Mouse (Mus musculus): ENCODE results near the gene 1700069L16Rik.

Gene 1700069L16Rik

DNA sequence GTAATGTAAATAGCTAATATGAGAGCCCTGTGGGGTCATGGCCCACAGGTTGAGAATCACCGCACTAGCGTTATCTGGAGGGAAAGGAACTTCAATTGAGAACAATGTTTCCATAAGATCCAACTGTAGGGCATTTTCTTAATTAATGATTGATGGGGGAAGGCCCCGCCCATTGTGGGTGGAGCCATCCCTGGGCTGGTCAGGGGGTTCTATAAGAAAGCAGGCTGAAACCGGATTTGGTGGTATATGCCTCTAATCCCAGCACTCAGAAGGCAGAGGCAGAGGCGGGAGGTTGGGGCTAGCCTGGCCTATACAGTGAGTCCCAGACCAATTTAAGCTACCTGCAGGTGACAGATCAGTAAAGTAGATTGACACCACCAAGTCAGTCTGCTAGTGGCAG lies 9.8 kb upstream of the 1700069L16Rik start:
- no peak for DNase-seq (ENCODE audit: low read depth)

DNA sequence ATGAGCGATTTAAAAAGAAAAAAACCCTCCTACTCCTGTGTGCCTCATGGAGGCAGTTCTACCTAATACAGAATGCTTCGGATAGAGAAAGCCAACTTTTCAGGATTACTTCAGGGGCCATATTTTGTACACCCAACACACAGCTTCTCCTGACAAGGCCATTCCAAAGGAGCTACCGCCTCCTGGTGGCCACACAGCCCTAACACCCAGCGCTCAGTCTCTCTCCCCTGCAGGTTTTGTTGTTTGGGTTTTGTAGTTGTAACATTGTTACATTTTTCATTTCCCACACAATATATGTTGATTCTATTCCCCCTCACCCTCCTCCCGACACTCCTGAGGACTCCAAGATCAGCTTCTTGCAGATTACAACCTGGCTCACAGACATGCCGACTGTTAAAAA lies 7.6 kb upstream of the 1700069L16Rik start:
- DNase-seq (ENCODE audit: low read depth): no peak

DNA sequence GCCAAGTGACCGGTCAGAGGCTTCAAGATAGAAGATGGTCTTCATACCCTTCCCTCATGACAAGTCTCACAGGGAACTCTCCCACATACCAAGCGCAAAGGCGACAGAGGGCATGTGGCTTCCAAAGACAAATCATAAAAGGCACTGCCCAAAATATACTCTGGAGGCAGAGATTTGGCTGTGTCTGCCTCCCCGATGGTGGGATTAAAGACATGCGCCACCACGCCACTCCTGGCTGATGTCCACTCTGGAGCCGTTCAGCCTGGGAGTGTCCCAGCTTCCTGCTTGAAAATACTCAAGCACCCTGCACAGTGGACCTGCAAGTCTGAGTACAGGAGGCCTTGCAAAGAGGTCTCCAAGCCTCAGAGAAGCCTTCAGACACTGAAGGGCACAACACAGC lies 6.6 kb upstream of the 1700069L16Rik start:
- no peak for DNase-seq (ENCODE audit: low read depth)

DNA sequence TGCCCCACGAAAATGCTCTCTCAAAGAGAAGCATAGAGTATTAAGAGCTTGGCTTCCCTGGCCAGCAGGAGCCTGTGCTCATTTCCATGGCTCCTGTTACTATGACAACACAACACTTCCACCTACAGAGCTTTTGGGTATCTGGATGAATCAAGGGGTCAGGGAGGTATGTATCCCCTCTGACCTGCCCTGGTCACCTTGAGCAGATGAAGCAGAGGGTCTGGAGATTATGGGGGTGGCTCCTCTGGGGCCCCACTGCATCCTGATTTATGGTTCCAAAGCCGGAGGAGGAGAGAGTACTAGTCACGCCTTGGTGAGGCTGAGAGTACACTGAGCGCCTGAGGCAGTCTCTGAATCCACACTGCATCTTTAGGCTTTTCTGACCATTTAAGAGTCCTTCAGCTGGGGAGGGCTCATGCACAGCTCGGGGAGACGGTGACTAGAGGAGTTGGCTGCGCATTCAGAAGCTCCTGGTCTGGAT lies 6.1 kb upstream of the 1700069L16Rik start:
- DNase-seq (ENCODE audit: low read depth): no peak

DNA sequence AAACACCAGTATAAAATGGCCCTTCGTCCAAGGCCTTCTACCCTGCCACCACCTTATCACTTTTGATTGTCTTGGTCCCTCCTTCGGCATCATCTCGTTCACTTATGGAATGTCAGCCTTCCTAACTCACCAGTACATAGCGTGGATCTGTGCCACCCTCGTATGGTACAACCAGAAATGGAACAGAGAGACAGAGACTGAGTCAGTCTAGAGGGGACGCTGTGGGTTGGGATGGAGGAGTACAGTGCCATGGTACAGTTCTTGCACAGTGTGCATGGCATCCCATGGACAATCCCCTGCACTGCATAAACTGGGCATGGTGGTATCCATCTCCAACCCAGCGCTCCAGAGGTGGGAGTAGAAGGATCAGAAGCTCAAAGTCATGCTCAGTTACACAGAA lies 4.1 kb upstream of the 1700069L16Rik start:
- no peak for DNase-seq (ENCODE audit: low read depth)

DNA sequence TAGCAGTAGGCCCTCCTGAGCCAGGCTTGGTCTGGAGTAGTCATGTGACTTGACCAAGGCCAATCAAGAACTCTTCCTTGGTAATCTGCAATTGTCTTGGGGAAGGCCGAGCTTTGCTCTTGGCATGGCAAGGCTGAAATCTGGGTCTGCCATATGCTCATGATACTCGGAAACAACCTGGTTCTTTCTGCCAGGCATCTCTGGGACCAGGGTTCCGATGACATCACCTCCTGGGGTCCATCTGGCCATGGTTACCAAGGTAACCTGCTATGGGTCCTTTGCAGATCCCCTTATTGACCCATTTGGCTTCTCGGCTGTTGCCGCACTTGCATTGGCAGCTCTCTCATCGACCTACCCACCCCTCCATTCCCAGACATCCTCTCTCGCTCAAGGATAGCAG lies 3.4 kb upstream of the 1700069L16Rik start:
- DNase-seq (ENCODE audit: low read depth): no peak

DNA sequence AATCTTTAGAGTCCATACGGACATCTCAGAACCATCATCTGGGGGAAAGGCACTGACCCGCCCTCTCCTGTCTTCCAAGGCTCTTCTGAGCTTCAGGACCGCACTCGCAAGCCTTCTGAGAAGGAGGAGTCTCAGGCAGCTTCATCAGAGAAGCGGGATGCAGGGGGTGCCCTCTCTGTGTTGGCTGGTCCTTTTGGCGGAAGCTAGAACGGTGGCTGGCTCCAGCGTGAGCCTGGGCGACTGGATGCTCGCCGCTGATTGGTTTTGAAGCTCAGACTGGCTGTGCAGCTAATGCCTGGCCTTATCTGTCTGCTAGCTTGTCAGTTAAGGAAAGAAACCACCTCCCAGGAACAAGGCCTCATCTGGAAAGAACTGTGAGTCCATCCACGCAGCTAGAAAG lies 2.7 kb upstream of the 1700069L16Rik start:
- DNase-seq (ENCODE audit: low read depth): no peak

DNA sequence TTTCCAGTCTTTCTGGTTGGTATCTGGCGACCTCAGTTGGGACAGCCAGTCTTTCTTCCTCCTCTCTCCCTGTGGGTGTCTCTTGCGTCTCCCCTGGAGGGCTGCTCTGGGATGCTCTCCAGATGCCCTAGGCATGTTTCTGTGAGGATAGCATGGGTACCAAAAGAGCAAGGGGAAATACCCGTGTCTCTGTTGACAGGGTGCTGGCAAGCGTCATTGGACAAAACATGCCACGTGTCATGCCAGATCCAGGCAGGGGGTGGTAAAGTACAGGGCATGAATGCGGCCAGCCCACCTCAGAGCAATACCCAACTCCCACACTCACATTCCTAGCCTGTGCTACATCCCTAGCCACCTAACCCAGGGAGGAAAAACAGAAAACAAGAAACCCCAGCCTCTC lies 2.0 kb upstream of the 1700069L16Rik start:
- DNase-seq (ENCODE audit: low read depth): no peak

DNA sequence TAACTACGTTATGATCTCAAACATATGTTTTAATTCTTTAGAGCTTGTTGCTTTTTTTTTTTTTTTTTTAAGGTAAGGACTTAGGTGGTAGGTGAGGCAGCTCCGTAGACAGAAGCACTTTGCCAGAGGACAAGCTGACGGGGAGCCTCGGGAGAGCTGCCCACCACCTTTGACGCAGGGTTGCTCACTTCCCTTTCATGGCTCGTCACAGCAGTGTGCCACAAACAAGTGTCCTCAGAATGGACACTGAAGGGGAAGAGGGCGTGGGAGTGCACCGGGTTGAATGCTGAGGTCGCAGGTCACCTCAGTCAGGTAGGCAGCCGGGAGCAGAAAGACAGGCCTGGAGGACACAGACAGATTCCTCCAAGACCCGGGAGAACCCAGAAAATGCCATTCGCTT lies 845 bp upstream of the 1700069L16Rik start:
- DNase-seq (ENCODE audit: low read depth): no peak

DNA sequence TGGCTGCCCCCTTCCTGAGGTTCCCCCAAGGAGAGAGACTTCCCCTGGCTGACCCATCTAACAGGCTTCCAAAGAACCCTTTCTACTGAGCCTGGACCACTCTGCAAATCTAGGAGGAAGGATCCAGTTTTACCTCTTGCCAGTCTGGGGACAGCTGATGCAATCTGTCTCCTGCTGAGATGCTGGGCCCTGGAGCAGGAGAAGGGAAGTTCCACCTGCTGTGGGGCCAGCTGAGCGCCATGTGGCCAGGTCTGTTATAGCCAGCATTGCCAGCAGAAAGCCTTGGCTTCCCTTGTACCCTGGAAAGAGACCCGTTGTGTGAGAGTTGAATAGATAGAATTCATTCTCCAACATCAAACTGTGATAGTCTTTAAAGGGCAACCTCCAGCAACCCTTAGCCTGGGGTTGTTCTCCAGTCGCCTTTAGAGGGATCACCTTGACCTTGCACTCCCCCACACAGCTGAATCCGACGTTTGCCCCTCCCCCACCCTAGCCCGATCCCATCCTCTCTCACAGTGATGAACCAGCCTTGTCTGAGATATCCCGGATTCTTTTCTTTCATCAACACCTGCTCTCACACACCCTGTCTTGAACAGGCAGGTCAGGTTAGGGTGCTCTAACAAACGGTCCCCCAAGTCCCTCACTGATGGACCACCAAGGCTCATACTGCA lies 870 bp downstream of the 1700069L16Rik start:
- no peak for DNase-seq (ENCODE audit: low read depth)

DNA sequence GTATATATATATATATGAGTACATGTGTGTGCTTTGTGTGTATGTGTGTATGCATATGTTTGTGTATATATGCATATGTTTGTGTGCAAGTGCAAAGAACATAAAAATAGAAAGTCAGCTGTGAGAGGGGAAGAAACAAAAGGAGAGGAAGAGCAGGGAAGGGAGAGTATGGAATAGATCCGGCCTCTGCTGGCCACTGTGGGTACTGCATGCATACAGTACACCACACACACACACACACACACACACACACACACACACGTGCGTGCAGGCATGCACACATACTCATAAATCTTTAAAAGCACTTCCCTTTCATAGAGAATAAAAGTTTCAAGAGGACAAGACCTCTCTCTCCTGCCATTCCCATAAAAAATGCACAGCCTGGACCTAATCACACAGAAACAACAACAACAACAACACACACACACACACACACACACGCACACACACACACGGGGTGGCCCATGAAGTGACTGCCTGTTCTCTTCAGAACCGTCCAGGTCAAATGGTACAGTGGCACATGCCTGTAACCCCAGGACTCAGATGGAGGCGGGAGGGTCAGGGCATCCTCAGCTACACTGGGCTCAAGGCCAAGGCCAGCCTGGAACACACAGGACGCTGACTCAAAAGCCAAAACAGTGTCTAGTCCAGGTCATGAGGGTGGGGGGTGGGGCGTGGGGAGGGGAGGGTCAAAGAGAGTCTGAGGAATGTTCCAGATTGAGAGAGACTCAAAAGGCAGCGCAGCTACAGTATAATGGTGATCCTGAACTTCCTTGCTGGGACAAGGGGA lies 2.2 kb downstream of the 1700069L16Rik start:
- DNase-seq (ENCODE audit: low read depth): no peak

DNA sequence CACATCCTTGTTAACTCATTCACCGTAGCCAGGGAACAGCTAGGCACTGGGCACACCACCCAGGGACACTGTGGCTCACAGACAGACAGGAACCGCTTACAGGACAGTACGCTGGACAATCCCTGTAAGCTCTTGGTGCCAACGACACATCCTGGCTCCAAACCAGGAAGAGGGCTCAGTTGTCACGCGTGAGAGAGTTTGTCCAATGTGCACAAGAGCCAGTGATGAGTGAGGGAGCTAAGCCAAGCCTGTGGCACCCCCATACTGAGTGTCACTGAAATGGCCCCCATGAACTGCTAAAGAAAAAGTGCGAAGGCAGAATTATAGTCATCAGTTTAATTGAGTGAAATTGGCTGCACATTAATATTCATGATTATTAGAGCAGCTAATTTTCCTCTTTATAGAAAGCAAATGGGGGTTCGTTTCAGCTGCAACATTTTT lies 5.3 kb downstream of the 1700069L16Rik start:
- DNase-seq (ENCODE audit: low read depth): no peak

DNA sequence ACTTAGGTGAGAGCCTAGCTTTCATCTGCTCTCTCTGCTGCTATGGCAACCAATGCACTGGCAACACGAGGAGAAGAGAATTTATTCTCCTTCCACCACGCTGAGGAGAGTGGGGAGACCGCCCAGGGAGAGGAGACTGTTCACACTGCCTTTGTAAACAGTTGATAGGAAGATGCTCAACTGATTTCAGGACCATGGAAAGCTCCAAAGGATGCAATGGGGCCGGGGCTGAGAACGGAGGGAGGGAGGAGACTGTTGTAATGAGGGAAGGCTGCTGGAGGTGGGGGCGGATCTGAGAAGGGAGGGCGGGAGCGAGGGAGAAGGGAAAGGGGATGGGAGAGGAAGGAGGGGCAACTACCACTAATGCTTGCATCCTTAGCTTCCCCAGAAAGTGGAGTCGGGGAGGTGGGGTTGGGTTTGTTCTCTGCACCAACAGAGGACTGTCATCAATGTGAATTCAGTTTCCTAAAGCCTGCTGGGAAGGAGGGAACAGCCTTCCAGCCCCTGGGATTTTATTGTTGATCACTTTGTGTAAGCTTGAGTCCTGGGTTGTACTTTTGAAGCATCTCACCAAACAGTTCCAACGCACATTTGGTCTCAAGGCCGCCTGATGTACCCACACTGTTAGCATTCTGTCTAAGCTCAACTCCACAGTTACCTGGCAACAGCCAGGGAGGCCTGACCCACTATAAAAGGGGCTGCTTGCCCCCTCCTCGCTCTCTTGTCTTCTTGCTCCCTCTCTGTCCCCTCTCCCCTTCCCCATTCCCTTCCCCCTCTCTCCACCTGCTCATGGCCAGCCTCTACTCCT lies 7.8 kb downstream of the 1700069L16Rik start:
- DNase-seq (ENCODE audit: low read depth): no peak

DNA sequence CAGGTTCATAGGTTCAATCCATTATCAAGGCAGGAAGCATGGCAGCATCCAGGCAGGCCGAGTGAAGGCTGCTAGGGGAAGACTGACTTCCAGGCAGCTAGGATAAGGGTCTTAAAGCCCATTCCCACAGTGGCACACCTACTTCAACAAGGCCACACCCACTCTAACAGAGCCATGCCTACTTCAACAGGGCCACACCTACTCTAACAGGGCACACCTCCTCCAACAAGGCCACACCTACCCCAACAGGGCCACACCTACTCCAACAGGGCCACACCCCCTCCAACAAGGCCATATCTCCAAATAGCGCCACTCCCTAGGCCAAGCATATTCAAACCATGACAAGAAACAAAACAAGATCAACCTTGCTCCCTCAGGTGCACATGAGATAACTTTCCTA lies 11.7 kb downstream of the 1700069L16Rik start:
- DNase-seq (ENCODE audit: low read depth): no peak

DNA sequence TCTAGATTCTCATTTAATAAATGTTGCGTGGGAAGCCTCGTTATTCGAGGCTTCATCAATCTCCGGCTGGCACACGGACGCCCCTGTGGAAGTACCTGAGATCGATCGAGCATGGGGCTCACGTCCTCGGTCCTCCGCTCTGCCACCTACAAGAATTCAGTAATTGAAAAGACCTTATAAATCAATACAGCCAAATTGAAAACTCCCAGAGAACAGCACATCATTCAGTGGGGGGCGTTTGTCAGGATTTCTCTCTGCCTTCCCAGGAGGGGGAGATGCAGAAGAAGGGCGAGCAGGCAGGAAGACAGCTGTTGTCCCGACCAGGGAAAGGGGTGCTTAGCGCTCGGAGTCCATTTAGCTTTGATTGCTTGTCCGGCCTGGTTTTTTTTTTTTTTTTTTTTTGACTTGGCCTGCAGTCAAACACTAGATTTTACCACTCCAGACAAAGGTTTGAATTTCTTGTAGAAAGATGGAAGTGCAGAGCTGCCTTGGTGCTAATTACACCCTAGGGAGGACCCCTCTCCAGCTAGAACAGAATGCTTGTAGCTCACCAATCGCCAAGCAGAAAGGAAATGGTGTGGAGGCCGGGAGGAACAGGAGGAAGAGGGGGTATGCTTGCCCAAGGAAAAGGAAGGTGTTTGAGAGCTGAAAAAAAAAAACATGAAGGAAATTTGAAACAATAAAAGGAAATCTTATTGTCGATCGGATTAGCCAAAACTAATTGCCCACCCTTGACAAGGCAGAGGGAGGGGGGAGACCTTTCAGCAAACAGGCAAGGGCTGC lies 20.6 kb downstream of the 1700069L16Rik start:
- no peak for DNase-seq (ENCODE audit: low read depth)

DNA sequence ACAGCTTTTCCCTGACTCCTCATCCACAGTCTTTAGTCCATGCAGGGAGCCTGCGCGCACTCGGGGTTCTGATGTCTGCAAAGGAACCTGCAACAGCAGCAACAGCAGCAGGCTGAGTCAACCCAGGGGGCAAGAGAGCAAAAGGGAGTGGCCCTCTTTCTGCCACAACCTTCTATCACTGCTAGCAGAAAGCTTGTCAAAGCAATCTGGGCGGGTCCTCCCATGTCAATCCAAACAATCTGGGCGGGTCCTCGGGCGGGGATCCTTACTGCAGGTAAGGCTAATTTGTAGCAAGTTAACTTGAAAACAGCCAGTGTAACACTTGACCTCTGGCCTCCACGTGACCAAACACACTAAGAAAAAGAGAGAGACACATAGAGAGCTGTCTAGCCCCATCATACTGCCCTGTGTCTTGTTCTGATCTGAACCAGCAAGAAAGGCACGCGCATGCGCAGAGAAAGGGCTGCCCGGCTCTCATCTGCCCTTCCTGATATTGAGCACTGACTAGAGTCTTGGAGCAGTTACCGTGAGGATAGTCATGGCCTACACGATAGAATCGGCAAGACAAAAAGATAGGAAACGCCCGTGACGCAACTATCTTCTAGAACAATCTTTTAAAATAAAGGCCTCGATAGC lies 24.1 kb downstream of the 1700069L16Rik start:
- DNase-seq (ENCODE audit: low read depth): no peak

DNA sequence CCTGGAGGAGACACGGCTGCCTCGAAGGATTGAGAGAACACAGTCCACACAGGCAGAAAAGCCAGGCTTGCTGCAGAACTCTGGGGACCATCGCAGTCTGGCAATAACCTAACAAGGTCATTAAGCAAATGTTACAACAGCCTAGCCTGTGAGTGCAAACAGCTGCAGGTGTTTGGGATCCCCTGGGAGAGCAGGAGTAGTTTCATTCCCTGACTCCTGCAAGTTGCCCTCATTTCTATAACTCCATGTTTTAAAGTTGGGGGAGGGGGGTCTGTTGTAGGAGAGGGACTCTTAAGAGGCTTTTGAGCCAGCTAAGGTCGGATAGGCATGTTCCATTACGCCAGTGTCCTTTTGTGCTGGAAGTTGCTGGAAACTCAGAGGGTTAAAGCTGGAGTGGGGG lies 30.2 kb downstream of the 1700069L16Rik start:
- DNase-seq (ENCODE audit: low read depth): no peak

DNA sequence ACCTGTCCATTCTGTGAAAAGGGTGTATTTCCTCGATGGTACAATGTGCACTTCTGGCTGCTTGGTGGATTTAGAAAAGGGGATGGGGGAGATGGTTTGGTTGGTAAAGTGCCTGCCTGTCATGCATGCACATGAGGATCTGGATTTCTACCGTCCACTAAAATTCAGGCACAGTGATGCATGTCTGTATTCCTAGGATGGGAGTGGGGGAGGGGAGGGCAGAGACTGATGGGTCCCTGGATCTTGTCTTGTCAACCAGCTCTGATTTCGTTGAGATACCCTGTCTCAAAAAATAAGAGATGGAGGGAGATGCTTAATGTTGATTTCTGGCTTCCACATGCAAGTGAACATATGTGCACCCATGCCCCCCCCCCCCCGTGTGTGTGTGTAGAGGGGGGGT lies 30.6 kb downstream of the 1700069L16Rik start:
- no peak for DNase-seq (ENCODE audit: low read depth)

DNA sequence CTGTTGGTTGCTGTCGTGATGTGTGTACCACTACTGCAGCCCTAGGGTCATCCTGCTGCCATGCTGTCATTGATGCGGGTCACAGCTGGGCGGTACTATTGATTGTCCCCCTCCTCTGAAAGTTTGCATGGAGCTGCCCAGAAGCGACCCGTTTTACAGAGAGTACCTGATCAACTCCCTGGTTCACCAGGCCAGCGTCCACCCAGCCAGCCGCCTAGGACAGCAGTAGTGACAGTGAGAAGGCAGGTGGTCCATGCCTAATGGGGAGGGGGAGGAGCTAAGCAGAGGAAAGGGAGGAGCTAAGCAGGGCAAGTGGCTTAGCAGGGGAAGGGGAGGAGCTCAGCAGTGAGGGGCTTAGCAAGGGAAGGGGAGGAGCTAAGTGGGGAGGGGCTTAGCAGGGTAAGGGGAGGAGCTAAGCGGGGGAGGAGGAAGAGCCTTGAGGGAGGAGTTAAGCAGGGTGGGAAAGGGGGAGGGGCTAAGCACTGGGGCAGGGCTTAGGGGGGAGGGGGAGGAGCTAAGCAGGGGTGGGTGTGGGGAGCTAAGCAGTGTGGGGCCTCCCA lies 31.3 kb downstream of the 1700069L16Rik start:
- no peak for DNase-seq (ENCODE audit: low read depth)

DNA sequence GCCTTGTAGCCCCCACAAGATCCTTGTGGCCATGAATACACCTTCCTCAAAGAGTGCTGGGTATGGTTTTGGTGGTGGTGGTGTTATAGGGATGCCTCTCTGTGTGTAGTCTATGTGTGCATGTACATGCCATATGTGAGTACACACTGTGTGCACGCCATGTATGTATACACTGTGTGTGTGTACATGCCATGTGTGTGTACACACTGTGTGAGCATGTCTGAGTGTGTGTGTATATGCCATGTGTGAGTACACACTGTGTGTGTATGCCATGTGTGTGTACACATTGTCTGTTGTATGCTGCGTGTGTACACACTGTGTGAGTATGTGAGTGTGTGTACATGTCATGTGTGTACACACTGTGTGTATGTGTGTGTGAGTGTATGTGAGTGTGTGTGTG lies 33.7 kb downstream of the 1700069L16Rik start:
- DNase-seq (ENCODE audit: low read depth): no peak

DNA sequence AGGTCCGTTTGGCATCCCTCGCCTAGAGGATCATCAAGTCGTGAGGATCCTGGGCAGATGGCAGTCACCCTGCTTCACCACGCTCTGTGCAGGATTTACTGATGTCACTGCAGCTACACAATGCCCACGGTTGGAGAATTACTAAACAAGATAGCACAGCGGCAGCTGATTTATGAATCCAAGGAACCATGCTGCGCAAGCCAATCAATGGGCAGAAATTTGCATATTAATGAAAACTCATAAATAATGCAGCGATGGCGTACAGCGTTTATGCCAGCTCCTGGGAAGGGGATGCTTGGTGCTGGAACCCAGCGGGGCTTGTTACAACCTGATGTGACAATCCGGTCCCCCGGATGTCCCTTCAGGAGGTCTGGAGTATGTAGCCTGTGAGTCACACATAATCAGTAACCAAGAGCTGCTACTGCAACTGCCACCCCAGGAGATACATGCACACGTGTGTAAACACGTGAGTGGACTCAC lies 34.5 kb downstream of the 1700069L16Rik start:
- DNase-seq (ENCODE audit: low read depth): no peak

Data from fibroblast of lung, adult 2 months (primary cell).